Mouse (Mus musculus) natural killer cell, adult 2 months (primary cell): ENCODE measurements around the gene Dgkb.

Source experiments
- DNase-seq, 2 experiments: peaks; one replicate each; pipeline ENCODE4 v3.0.0; 2022; ENCODE audit warnings: low spot score in 2 of 2

Gene Dgkb

GRCm38 (mm10) chr12:37817426-37817825 lies at the start of gene Dgkb:
TSS of gene Dgkb (plus strand) at chr12:37817726.
- DNase-seq = no peak

- DNase-seq = no peak
These were observed 47.7 kb upstream of the Dgkb start for GRCm38 (mm10) chr12:37769844-37770243.

- no peak for DNase-seq
These were observed 43.7 kb upstream of the Dgkb start for GRCm38 (mm10) chr12:37773681-37774357.

GRCm38 (mm10) chr12:37774591-37774990 lies 42.9 kb upstream of the Dgkb start:
- no peak for DNase-seq

GRCm38 (mm10) chr12:37796265-37796928 lies 21.1 kb upstream of the Dgkb start:
- DNase-seq = no peak

- no peak for DNase-seq
These were observed 3.4 kb upstream of the Dgkb start for GRCm38 (mm10) chr12:37814122-37814521.

GRCm38 (mm10) chr12:37821052-37821810 lies 3.7 kb downstream of the Dgkb start:
- DNase-seq = no peak

GRCm38 (mm10) chr12:37880042-37881017 lies 62.8 kb downstream of the Dgkb start:
- no peak for DNase-seq

GRCm38 (mm10) chr12:37881376-37881775 lies 63.9 kb downstream of the Dgkb start:
- DNase-seq = no peak

GRCm38 (mm10) chr12:37882796-37883195 lies 65.3 kb downstream of the Dgkb start:
- DNase-seq = no peak

GRCm38 (mm10) chr12:37883781-37884180 lies 66.3 kb downstream of the Dgkb start:
- no peak for DNase-seq

- DNase-seq = no peak
These were observed 71.1 kb downstream of the Dgkb start for GRCm38 (mm10) chr12:37888591-37888990.

- DNase-seq = no peak
These were observed 71.9 kb downstream of the Dgkb start for GRCm38 (mm10) chr12:37889431-37889830.

- no peak for DNase-seq
These were observed 73.8 kb downstream of the Dgkb start for GRCm38 (mm10) chr12:37891336-37891735.

- DNase-seq = no peak
These were observed 124.6 kb downstream of the Dgkb start for GRCm38 (mm10) chr12:37942163-37942562.

GRCm38 (mm10) chr12:37956193-37956592 lies 138.7 kb downstream of the Dgkb start:
- no peak for DNase-seq

GRCm38 (mm10) chr12:37971482-37971881 lies 154.0 kb downstream of the Dgkb start:
- no peak for DNase-seq

GRCm38 (mm10) chr12:37978498-37979187 lies 161.1 kb downstream of the Dgkb start:
- DNase-seq = no peak

- DNase-seq = no peak
These were observed 167.8 kb downstream of the Dgkb start for GRCm38 (mm10) chr12:37985352-37985751.

- no peak for DNase-seq
These were observed 170.6 kb downstream of the Dgkb start for GRCm38 (mm10) chr12:37988066-37988591.

GRCm38 (mm10) chr12:37993221-37993620 lies 175.7 kb downstream of the Dgkb start:
- DNase-seq = no peak
